Mouse (Mus musculus) liver, embryonic 14.5 days (tissue): ENCODE results near the gene Skint8. TPM values are rescaled to one million over a fixed set of nuclear protein-coding genes. Genes with fewer than 3 reads are reported as not detected.
"Not testable (repeated sequence)": the region's sequence is repeated elsewhere in the genome, so short reads cannot be mapped to it uniquely, and the experiment has no call there.

Experiments
- ATAC-seq: fragments of 200-750 bp; cut with Nextera tagmentation; 2 replicates; pipeline ENCODE4 v1.8.0; 2017; ENCODE audit warnings: moderate number of reproducible peaks, mild to moderate bottlenecking, moderate library complexity; ENCODE audit not compliant: insufficient read depth
- DNase-seq, 3 experiments: peaks; one replicate each; pipeline ENCODE4 v3.0.0-alpha.2; 2012 to 2013; ENCODE audit warnings: low read depth in 3 of 3, low spot score in 3 of 3
- H3K27ac ChIP-seq: fragments of 300-500 bp; sonication (generic); 2 replicates; pipeline ENCODE4 v1.5.1; 2014; ENCODE audit warnings: moderate library complexity, mild to moderate bottlenecking, control low read depth, inconsistent platforms
- H3K27me3 ChIP-seq: fragments of 300-500 bp; sonication (generic); 2 replicates; pipeline ENCODE4 v1.6.1; 2014; ENCODE audit warnings: mild to moderate bottlenecking, low read length, moderate library complexity; ENCODE audit not compliant: control insufficient read depth, insufficient read depth
- H3K36me3 ChIP-seq: fragments of 300-500 bp; sonication (generic); replicated peaks from 2 replicates; pipeline ENCODE4 v1.6.1; 2014; ENCODE audit warnings: low read depth; ENCODE audit not compliant: control insufficient read depth, insufficient read depth
- H3K4me1 ChIP-seq, 2 experiments: fragments of 200-500 bp in 1 of 2; fragments of 300-500 bp in 1 of 2; sonication (generic) in 1 of 2; replicated peaks; 2 replicates each; pipeline ENCODE4 v1.6.1; 2012 to 2014; ENCODE audit warnings: antibody characterized with exemption in 1 of 2, inconsistent platforms in 1 of 2, low read length in 1 of 2; ENCODE audit not compliant: control insufficient read depth in 2 of 2, insufficient read depth in 2 of 2
- H3K4me2 ChIP-seq: fragments of 300-500 bp; sonication (generic); 2 replicates; pipeline ENCODE4 v1.6.1; 2014; ENCODE audit warnings: low read depth, mild to moderate bottlenecking, control low read depth, moderate library complexity
- H3K4me3 ChIP-seq, 2 experiments: fragments of 200-500 bp in 1 of 2; fragments of 300-500 bp in 1 of 2; sonication (generic) in 1 of 2; 2 replicates each; pipeline ENCODE4 v1.5.1; 2012 to 2014; ENCODE audit warnings: low read depth in 2 of 2, low read length in 2 of 2, mild to moderate bottlenecking in 2 of 2, control low read depth in 1 of 2, inconsistent platforms in 1 of 2, moderate library complexity in 1 of 2; ENCODE audit not compliant: insufficient read depth in 1 of 2
- H3K9ac ChIP-seq: fragments of 300-500 bp; sonication (generic); replicated peaks from 2 replicates; pipeline ENCODE4 v1.6.1; 2014; ENCODE audit warnings: mild to moderate bottlenecking, control low read depth, moderate library complexity
- H3K9me3 ChIP-seq: fragments of 300-500 bp; sonication (generic); 2 replicates; pipeline ENCODE4 v1.6.1; 2016; ENCODE audit warnings: low read length, mixed read lengths; ENCODE audit not compliant: control insufficient read depth
- CTCF ChIP-seq: IDR thresholded peaks from 2 replicates; pipeline ENCODE4 v1.5.1; 2016; ENCODE audit warnings: antibody characterized with exemption, low read depth, control low read depth
- EP300 ChIP-seq: IDR thresholded peaks from 2 replicates; pipeline ENCODE4 v1.6.1; 2016; ENCODE audit warnings: antibody characterized with exemption, low read depth
- WGBS: fragments of 180-500 bp; shearing (Covaris S2); extraction: QIAGEN DNeasy Blood & Tissue Kit; methylation state at CpG from one replicate; pipeline ENCODE4 v1.1.7; 2014; ENCODE audit not compliant: insufficient replicate concordance; 5-methylcytosine and 5-hydroxymethylcytosine counted together
- polyA plus RNA-seq, 2 experiments: library from polyadenylated mRNA; depleted of rRNA in 1 of 2; stranded (reverse) in 1 of 2; unstranded in 1 of 2; fragments of >200 nt; fragmentation: Nextera tagmentation in 1 of 2; extraction: Ambion mirVana in 1 of 2; gene quantifications; 2 replicates each; pipeline versions ENCODE4 v1.2.1 to v1.2.3; 2012 to 2014

The Skint8 gene
- polyA plus RNA-seq, 2 experiments: not detected

GRCm38 (mm10) chr4:111907926-111908325 lies 11.3 kb upstream of the Skint8 start:
- no peaks in the 10 kb centered on the region for H3K4me1 ChIP-seq
- H3K36me3 ChIP-seq: no peaks in the 10 kb centered on the region
- no peak overlapping the region for H3K27ac ChIP-seq
- H3K4me2 ChIP-seq: no peak overlapping the region
- no peaks in the 10 kb centered on the region for H3K27me3 ChIP-seq
- TF ChIP-seq CTCF (peak; percentile 52), EP300 (no peak)
- H3K4me3 ChIP-seq: no peak overlapping the region
- peak in 1 of 3 experiments; percentile 5 for DNase-seq
- no peaks in the 10 kb centered on the region for H3K9me3 ChIP-seq
- ATAC-seq: no peak
- 22% methylated on average over 2 of the region's 2 CpGs for WGBS
- H3K9ac ChIP-seq: no peak overlapping the region

- no peaks in the 10 kb centered on the region for H3K36me3 ChIP-seq
- DNase-seq (no peak), ATAC-seq (no peak)
- 9% methylated on average over 1 of the region's 1 CpGs for WGBS
- no peaks in the 10 kb centered on the region for H3K9me3 ChIP-seq
- H3K4me3 ChIP-seq: no peak overlapping the region
- H3K27ac ChIP-seq: no peak overlapping the region
- H3K27me3 ChIP-seq: no peaks in the 10 kb centered on the region
- H3K9ac ChIP-seq: no peak overlapping the region
- no peak overlapping the region for H3K4me2 ChIP-seq
- no peak for TF ChIP-seq CTCF
- no peak for TF ChIP-seq EP300
- no peaks in the 10 kb centered on the region for H3K4me1 ChIP-seq
These were observed 42.1 kb downstream of the Skint8 start for GRCm38 (mm10) chr4:111961309-111961708.

GRCm38 (mm10) chr4:111963241-111963640 lies 44.0 kb downstream of the Skint8 start:
- not testable (repeated sequence) for H3K27me3 ChIP-seq, H3K4me1 ChIP-seq, H3K27ac ChIP-seq, H3K9ac ChIP-seq, H3K4me3 ChIP-seq, H3K4me2 ChIP-seq, H3K9me3 ChIP-seq, DNase-seq, ATAC-seq, H3K36me3 ChIP-seq
- WGBS: 31% methylated on average over 1 of the region's 1 CpGs

- no peak overlapping the region for H3K27ac ChIP-seq
- TF ChIP-seq EP300: no peak
- no peak for TF ChIP-seq CTCF
- ATAC-seq: no peak
- H3K36me3 ChIP-seq: no peaks in the 10 kb centered on the region
- no peak overlapping the region for H3K9ac ChIP-seq
- DNase-seq: no peak
- H3K4me2 ChIP-seq: no peak overlapping the region
- H3K27me3 ChIP-seq: no peaks in the 10 kb centered on the region
- no peak overlapping the region for H3K4me3 ChIP-seq
- H3K4me1 ChIP-seq: no peaks in the 10 kb centered on the region
- WGBS: 38% methylated on average over 3 of the region's 3 CpGs
- H3K9me3 ChIP-seq: no peaks in the 10 kb centered on the region
These were observed 44.5 kb downstream of the Skint8 start for GRCm38 (mm10) chr4:111963669-111964068.

- 73% methylated on average over 1 of the region's 1 CpGs for WGBS
- no peaks in the 10 kb centered on the region for H3K36me3 ChIP-seq
- H3K27ac ChIP-seq: no peak within 1 kb of the TSS
- H3K9me3 ChIP-seq: no peaks in the 10 kb centered on the region
- no peak within 1 kb of the TSS for H3K4me2 ChIP-seq
- H3K4me1 ChIP-seq: no peaks in the 10 kb centered on the region
- no peak within 1 kb of the TSS for H3K4me3 ChIP-seq
- TF ChIP-seq CTCF (no peak), EP300 (no peak)
- H3K27me3 ChIP-seq: no peaks in the 10 kb centered on the region
- ATAC-seq (no peak), DNase-seq (no peak)
- H3K9ac ChIP-seq: no peak within 1 kb of the TSS
These were observed 53.4 kb downstream of the Skint8 start, which contains the start of gene Skint7 for GRCm38 (mm10) chr4:111972623-111973022. Gene Skint7 (plus strand): TSS chr4:111972923.

Other genes starting within 250 kb of the Skint8 start
- gene Spata6, start 199.4 kb upstream of the Skint8 start, polyA plus RNA-seq (2012; rRNA removed): 1.5 TPM in 2 replicates
- 2.7 and 3.7 TPM in 2 replicates for gene Spata6, start 199.4 kb upstream of the Skint8 start, polyA plus RNA-seq (2014; fragmentation: Nextera tagmentation; extraction: Ambion mirVana)
- gene Slc5a9, start 16.5 kb upstream of the Skint8 start, polyA plus RNA-seq (2012; rRNA removed): 0.01 and 0.04 TPM in 2 replicates
- gene Slc5a9, start 16.5 kb upstream of the Skint8 start, polyA plus RNA-seq (2014; fragmentation: Nextera tagmentation; extraction: Ambion mirVana): 0.03 TPM in 1 of 2 replicates, not detected in the other
- not detected in 2 replicates for gene Skint7, start 53.5 kb downstream of the Skint8 start, polyA plus RNA-seq (2012; rRNA removed)
- gene Skint7, start 53.5 kb downstream of the Skint8 start, polyA plus RNA-seq (2014; fragmentation: Nextera tagmentation; extraction: Ambion mirVana): not detected in 2 replicates
- gene Skint1, start 86.9 kb downstream of the Skint8 start, polyA plus RNA-seq (2012; rRNA removed): not detected in 2 replicates
- not detected in 2 replicates for gene Skint1, start 86.9 kb downstream of the Skint8 start, polyA plus RNA-seq (2014; fragmentation: Nextera tagmentation; extraction: Ambion mirVana)
- not detected in 2 replicates for gene Skint4, start 152.6 kb downstream of the Skint8 start, polyA plus RNA-seq (2012; rRNA removed)
- not detected in 2 replicates for gene Skint4, start 152.6 kb downstream of the Skint8 start, polyA plus RNA-seq (2014; fragmentation: Nextera tagmentation; extraction: Ambion mirVana)